Mouse (Mus musculus): ENCODE data around the gene Rasgef1b.

DNA sequence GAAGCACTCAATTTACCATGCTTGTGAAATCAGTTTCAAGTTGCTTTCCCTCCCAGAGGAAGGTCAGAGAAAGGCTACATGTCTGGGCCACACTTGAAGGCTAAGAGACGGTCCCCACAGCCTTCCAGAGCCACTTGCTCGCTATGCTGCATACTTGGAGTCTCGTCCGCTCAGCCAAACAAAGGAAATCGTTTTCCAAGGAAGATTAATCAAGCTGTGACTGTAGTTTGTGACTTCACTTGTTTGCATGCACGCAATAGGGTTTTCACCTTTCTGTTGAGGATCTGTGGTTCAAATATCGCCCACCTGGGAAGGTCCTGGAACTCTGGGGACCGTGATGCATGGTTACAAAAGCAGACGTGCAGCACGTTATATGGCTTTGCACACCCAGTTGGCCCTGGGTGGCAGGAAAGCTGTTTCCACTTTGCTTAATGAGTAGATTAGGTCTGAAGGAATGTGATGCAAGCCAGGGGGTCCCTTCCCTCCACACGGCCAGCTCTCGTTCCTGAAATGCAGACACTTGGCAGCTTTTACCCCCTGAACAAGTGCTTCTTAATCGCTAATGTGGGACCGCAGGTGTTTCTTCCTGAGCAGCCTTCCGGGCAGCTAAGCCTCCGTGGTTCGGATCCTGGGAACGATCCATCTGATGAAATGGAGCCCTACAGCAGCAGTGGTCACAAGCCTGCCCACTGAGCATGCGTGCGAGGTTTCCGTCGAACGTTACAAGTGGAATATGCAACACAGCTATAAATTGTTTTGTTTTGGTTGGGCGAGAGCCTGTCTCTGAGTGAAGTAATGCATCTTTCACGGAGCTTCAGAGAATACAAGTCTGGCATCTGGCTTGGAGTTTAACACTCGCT lies 537.7 kb downstream of the Rasgef1b start:
- no peak for TF ChIP-seq CTCF (IDR thresholded peaks at IDR 0.05; ENCODE audit: insufficient read depth, low read length)
- no peak for TF ChIP-seq POLR2A (IDR thresholded peaks at IDR 0.05; ENCODE audit: borderline replicate concordance, extremely low read depth, low read depth, low read length)
